Mouse (Mus musculus): ENCODE measurements at regions not wholly inside any gene's neighbourhood (a gene's known extent, or its start where the extent isn't known, plus 50 kb on each side); places are given as distances from the start of the nearest gene placed in this dataset.

DNA sequence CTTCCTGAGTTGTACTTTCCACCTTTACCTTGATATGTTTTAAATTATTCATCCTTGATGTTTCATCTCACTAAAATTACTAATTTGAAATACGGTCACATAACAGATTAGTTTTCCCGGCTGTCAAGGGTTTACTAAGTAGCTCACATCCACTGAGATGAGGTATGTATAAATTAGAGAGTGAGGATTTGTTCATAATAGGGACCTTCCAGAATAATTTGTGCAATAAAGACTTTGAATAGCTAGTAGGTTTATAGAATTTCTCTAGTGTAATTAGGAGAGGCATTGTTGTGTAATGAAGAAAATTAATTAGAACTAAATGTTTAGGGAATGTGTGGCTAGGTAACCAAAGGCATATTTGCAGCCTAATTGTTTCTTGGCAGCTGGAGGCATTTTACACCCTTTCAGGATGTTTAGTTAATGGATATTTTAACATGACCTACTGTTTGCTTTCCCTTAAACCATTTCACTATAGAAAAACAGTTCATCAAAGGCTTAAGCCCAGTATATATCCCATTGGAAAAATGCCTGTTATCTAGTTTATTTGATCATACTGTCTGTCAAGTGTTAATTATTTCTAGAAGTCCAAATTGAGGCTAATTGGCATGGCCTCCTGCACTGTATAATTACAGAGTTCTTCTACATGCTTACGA lies 70.8 kb downstream of the Mat2b start:
- DNase-seq (ENCODE audit: extremely low read depth, low read depth), result no peak

DNA sequence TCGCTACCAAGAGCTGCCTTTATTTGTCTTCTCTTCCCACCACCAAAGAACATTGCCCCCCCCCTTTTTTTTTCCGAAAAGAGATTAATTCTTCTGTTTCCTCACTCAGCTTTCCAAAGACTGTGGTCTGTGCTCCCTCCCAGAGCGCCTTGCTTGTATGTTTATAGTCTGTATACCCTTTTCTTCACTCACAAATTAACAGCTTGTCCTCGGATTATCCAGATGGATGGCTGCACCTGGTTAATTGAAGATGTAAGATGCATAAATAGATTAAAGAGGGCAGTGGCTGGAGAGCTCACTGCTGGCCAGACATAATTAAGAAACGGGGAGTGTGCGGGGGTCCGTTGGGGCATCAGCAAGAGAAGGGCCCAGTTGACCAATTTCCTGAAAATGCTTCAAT lies 75.0 kb downstream of the Mat2b start:
- no peak for DNase-seq (ENCODE audit: extremely low read depth, low read depth)

DNA sequence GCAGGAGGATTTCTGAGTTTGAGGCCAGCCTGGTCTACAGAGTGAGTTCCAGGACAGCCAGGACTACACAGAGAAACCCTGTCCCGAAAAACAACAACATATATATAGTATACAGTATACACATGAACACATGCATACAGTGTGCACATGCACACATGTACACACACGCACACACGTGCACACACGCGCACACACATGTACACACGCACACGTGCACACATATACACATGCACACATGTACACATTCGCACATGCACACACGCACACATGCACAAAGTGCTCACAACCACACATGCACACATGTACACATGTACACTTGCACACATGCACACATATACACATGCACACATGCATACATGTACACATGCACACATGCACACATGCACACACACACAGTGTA lies 92.0 kb downstream of the Mat2b start:
- no peak for DNase-seq (ENCODE audit: extremely low read depth, low read depth)

DNA sequence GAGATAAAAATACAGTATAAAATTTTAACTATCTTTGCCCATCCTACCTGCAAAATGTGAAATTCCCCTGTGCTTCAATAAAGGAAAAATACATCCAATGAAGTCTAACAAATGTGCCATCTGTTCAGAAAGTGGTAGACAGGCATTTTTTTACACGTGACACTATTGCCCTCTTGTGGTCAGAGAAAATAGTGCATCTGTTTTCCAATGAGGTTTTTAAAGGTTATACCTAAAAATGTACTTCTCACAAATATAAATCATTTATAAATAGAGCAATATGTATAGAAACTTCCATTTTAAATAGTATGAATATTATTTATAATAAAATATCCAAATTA lies 93.5 kb downstream of the Mat2b start:
- DNase-seq (ENCODE audit: extremely low read depth, low read depth), result peak; percentile 4

DNA sequence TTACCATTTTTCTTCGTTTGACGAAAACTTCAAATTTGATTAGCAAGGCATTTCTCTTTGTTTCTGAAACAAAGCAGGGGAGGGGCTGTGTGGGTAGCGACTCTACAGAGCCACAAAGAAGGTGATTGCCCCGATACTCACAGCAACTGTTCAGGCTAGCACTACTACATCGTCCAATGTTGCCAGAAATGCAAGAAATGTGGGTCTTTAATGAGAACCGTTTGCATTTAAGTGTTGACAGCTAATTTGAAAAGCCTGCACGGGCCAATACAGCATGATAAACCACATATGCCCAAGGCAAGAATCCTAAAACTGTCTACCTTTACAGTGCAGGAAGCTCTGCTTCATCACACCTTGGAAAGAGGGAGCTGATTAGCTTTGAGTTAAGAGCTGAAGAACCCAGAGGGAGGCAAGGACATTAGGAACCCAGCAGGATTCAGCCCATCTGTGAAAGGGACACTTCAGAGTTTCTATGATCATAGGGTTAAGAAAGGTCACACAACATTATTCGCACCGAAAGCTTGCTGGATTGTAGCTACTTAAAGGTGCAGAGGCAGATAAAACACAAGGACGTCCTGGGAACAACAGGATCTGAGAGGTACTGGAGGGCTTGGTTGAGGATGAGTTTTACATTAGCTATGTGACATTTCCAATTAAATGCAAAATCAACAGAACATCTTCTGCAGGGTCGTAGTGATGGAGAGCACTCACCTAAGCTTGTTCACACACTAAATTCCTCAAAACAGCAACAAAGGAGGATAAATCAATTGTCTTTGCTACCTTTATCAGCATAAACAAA lies 94.0 kb downstream of the Mat2b start:
- no peak for DNase-seq (ENCODE audit: extremely low read depth, low read depth)

DNA sequence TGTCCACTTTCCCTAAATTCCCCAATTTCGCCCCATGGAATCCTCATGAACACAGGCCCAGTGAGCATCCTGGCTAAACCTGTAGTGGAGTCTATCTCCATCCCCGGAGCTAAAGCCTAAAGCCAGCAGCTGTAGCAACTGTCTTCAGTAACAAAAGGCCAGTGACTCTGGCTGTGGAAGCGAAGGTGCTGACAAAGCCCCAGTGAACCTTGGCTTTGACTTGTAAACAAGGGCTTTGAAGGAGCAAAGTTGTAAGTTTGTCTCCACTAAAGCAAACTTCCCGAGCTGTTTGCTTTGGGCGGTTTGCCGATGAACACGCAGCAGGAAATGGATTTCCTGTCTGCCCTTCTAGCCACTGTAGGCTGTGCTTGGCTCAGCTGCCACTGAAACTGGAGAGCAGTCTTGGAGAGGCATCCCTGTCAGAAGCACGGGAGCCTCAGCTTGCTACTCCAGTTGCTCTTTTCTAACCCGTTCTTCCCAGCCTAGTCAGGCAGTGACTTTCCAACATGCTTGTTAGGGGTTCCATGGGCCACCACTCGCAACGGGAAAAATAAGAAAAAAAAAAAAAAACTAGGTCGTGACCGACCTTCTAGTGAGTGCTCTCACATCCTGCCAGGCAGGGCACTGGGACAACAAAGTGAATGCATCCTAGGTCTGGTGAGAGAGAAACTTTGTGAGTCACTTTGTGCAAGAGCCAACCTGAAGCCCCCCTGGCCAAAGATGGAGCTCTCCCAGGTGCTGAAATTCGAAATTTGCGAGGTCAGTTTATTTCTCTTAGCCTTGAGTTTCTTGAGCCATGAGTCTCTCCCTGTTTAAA lies 94.8 kb downstream of the Mat2b start:
- DNase-seq (ENCODE audit: extremely low read depth, low read depth), result no peak

DNA sequence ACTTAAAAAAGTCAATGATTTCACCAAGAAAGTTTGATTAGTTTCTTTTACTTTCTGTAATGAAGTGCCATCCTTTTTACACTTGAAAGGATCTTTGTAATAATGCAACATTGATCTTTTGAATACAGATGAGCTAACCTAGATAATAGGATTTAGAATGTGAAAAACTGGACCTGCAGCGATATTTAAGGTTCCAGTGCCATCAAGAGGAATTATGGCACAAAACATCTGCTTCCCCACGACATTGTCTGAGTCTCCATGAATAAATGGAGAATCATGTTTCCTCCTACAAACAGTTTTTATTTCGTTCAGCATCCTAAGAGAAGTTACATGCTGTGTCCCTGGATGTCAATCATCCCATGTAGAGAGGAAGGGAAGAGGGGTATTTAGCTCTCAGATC lies 98.7 kb downstream of the Mat2b start:
- DNase-seq (ENCODE audit: extremely low read depth, low read depth), result no peak

DNA sequence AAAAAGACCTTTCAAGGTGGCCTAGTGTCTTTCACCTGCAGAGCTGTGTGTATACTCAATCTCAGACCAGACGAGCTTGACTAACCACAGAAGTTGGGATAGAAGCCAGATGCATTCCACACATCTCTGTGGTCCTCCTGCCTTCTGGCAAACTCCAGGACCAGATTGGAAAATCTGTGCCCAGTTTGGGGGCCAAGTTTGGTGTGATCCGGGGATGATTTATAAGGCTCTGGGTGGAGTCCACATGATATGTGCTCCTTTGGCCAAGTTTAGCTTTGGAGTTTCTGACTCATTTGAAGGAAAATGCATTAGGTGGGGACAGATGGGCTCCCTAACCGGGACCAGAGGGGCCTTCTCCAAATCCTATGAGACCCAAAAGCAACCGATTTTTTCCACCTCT lies 102.9 kb downstream of the Mat2b start:
- DNase-seq (ENCODE audit: extremely low read depth, low read depth), result no peak

DNA sequence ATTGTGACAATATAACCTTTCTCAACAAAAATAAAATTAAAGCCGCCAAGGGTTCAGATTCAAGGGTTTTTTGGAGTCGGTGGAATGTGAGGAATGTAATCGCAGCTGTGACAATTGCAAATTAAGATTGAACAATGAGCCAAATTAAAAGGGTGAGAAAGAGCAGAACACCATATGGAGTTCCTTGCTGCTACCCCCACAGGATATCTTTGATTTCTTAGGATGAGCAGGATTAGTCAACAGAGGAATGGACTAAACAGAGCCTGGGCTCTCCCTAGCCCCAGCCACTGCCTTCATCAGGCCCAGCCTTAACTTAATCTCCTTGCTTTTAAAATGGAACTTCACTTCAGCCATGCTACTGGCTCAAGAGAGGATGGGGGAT lies 121.3 kb downstream of the Mat2b start:
- no peak for DNase-seq (ENCODE audit: extremely low read depth, low read depth)

DNA sequence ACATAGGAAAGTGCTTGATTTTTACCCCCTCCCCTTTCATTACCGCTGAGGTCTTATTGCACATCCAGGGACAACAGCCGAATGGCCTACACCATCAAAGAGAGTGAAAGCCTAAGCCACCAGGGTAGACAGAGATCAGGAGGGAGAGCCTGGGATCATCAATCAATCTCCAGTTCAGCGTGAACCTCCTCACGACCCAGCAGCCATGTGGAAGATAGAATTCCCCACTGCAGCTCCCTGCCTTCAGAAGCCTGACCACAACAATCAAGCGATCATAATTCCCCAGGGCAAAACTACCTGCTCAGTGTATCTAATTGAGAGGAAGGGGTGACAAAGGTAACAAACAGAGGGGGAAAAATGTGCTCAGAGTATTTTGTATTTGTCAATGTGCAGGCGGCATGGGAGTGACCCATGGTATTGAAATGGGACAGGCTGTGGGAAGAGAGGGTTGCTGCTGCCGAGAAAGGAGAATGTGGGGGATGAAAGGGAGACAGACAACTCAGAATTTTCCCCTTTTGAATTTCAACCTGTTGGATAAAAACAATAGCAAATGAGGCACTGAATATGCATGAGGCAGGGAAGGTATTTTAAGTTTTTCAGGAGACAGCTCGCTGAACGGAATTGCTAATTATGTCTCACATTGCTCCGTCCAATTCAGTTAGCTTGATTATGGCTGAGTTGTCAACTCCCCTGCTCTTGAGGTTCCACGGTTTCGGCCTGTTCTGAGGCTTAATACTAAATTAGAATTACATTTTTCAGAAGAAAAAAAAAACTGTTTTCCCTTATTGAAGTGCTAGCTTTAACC lies 121.8 kb downstream of the Mat2b start:
- DNase-seq (ENCODE audit: extremely low read depth, low read depth), result no peak

DNA sequence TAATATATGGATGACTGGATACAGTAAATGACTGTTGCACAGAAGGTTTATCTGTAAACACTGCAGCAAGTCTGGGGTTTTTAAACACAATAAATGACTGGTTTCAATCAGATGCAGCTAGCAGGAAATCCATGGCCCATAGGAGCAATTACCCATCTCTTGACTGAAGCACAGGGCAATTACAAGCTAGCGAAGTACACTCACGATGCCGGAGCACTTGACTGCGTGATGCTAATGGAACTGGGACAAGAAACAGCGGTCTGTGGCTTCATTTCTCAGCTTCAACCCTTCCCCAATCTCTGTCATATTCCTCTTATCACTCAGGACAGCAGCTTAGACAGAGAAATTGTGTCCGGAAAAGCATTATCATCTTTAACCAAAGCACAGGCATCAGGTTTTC lies 132.1 kb downstream of the Mat2b start:
- no peak for DNase-seq (ENCODE audit: extremely low read depth, low read depth)

DNA sequence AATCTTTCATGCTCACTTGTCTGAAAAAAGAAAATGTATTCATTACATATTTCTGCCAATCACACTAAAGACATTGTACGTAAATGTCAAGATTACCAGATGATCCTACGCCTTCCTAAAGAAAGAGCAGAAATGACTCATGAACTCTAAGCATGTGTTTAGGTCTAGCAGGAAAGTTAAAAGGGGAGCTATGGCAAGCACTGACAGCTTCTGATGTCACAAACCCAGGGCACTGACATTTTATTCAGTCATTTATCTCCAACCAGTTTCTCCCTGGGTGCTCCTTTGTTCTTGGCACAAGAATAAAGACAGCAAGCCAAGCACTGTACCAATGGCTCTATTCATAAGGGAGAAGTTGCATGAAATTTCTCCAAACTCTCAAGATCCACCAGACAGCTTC lies 133.0 kb downstream of the Mat2b start:
- no peak for DNase-seq (ENCODE audit: extremely low read depth, low read depth)

DNA sequence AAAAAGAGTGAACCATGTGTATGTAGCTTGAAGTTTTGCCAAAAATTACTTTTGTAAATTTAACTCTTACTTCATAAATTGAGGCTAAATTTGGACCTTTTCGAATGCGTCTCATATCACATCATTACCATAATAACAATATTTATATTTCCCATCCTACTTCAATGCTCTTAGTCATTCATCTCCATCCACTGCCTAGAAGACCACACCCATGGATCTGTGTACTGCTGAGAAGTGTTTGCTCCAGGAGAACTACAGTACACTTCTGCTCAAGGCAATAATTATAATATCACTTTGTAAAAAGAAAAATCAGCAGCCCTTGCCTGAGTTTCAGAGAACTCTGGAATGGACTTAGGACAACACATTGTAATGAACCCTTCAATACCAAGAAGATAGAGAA lies 133.6 kb downstream of the Mat2b start:
- no peak for DNase-seq (ENCODE audit: extremely low read depth, low read depth)

DNA sequence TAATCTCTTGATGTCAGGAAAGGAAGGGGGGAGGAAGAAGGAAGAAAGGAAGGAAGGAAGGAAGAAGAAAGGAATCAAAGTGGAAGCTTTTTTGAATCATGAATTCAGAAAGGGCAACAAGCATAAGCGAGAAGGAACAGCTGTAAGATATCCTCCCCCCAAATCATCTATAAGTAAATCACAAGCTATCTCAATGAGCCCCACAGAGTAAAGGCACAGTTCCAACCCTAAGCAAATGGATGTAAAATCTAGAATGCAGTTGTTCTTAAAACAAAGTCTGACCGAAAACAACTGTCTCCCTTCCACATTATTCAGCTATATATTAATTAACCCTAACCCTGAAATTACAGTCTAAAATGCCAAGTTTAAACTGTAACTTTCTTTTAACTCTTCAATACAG lies 136.5 kb downstream of the Mat2b start:
- DNase-seq (ENCODE audit: extremely low read depth, low read depth), result no peak

DNA sequence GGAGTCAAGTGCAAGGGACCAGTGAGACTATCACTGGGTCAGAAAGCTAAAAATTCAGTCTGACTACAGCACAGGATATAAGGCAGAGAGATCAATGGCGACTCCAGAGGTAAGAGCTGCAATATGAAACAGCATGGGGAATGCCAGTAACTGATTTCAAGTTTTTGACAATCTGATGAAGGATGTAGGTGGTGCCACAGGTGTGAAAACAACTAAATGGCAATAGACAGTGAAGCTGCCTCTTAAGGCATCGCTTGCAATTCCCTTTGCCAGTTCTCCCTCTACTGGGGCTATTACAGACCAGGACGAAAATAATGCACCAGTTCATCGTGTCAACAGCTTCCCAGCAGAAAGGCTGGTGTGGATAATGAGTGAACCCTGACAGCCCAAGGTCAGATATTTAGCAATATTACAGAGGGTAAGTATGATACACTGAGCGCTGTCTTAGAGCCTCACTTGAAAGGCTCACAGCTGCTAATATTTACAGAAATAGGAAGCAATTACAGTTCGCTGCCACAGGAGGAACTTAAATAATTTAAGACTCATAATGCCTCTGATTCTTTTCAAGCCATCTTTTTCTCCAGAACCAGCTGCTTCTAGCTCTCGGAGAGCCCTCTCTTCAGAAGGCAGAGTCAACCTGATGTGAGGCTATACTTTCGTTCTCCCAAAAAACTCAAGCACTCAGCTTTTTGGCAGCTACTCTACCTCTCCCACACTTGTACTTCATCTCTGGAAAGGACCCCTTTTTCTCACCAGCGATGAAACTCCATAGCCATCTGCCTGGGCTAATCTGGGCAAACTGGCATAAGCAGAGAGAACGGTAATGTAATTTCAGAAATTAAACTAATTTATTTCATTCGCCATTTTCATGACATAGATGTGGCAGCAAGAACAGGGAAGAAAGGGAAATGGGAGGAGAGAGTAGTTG lies 139.9 kb downstream of the Mat2b start:
- no peak for DNase-seq (ENCODE audit: extremely low read depth, low read depth)

DNA sequence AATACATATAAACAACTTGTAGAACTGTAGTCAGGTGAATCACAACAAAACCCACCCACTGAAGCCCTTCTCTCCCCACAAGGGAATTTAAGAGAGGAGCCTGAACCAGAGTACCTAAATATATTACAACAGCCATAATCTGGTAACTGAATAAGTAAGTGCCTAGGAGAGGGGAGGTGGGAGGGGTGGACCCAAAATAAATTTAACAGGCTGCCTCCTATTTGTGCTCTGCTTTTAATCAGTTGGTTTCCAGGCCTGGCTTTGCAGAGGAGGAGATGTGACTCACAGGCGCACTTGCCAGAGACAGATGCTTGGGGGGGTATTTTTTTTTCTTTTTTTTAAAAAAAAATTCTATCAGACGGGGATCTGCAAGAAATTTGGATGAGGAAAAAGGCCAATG lies 142.9 kb downstream of the Mat2b start:
- DNase-seq (ENCODE audit: extremely low read depth, low read depth), result no peak

DNA sequence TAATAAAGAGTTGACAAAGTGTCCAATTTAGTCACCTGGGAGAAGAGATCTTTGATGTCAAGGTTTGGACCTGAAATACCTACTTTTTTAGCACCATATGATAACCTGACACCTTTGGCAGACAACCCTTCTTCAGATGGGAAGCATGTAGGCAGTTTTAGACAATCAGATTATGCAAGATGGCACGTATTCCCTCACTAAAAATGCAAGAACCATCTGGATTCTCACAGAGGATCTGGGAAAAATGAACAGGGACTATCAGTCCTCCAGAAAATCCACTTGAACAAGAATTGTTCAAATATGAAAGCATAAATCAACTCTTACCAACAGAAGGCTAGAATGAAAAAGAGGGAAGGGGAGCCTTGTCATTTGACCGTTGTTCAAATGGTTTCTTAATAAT lies 148.4 kb downstream of the Mat2b start:
- no peak for DNase-seq (ENCODE audit: extremely low read depth, low read depth)

DNA sequence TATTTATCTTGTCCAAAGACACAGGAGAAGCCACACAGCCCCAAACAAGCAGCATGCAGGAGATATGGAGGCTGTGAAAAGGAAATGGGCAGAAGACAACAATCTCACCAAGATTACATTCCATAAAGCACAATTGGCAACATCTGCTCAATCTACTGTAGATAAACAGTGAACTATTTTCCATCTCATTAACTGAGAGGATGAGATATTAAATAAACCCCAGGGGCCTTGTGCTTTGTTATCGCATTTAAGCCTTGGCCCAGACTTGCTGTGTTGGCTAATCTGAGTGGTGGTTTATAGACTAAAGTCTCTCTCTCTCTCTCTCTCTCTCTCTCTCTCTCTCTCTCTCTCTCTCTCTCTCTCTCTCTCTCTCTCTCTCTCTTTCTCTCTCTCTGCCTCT lies 149.5 kb downstream of the Mat2b start:
- no peak for DNase-seq (ENCODE audit: extremely low read depth, low read depth)

DNA sequence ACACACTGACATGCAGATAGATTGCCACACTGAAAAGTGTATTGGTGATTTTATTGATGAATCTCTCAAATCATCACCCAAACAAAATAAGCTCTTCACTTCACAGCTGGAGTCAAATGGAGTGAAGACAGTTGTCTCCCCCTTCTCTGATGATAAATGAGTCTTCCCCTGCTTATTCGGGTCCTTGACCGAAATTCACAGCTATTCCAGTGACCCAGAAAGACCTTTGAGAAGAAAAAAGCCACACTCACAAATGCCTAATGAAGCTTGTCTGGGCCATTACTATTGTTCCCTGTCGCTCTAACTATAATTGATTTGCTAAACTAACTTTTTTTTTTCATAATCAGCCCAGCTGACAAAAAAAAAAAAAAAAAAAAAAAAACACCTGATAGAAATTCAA lies 154.8 kb downstream of the Mat2b start:
- no peak for DNase-seq (ENCODE audit: extremely low read depth, low read depth)

DNA sequence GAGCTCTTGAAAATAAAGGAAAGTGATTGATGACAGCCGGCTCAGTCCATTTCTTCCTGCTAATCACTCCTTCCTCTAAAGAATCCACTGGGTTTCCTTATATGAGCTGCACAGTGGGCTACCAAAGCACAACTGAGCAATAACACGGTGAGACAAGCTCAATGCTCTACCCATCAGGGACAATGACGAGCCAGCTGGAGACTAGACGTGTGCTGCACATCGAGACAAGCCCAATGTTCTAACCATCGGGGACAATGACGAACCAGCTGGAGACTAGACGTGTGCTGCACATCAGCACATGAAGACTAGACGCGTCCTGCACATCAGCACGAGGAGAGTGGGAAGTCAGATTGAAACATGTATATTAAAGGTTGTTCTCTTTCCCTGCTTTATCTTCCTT lies 155.2 kb downstream of the Mat2b start:
- no peak for DNase-seq (ENCODE audit: extremely low read depth, low read depth)

Measured in MEL-GATA-1-ER (cell line).